Mouse (Mus musculus) inflammation-experienced regulatory T-cells, adult 16 weeks (primary cell): Measurements from ENCODE around the gene Tmbim6. TPM values are rescaled to one million over a fixed set of nuclear protein-coding genes. Genes with fewer than 3 reads are reported as not detected.

Experiments
- polyA plus RNA-seq: library from polyadenylated mRNA; unstranded; fragments of 100-300 nt; shearing (Covaris generic); gene quantifications from one replicate; pipeline ENCODE4 v1.2.1, GENCODE M21; 2017

The Tmbim6 gene
- 154 TPM for polyA plus RNA-seq

DNA sequence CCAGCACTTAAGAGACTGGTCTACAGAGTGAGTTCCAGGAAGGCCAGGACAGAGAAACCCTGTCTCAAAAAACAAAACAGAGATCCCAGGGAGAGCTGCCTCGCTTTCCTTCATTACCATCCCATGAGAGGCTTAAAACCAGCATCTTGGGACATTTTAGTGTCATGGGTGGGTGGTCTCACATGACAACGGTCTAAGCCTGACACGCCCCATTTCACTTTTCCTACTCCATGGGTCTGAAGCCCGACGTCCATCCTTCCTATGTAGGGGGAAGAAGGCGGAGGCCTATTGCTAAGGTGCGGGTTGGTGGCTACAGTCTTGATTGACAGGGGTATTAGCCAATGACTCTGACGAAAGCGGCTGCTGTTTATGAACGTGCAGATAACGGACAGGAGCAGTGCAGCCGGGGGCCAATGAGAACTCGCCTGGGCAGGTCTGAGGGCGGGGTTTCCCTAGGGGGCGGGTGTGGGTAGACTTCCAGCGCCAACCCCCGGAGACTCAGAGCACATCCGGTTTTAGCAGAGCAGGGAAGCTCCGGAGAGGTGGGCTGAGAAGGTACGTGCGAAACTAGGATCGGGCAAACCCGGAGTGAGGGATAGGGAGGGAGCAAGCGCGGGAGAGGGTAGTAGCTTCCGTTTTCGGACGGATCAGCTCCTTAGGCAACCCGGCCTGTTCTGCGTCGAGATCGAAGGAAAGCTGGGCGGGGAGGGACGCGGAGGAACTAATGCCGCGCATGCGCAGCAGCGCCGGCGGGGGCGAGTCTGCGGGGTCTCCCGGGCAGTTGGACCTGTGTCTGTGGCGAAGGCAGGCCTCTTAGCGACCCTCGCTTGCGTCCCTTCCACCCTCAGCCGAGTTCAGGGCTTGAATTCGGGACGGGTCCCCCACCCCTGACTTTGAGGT, at the start of gene Tmbim6:
Tmbim6 (plus strand) TSS at position 397 of the 900 bp plus-strand sequence.

GRCm38 (mm10) chr15:99370259-99370691, 22.4 kb upstream of the Tmbim6 start, which contains the start of gene Fmnl3:
Fmnl3 (minus strand) TSS chr15:99370482.

DNA sequence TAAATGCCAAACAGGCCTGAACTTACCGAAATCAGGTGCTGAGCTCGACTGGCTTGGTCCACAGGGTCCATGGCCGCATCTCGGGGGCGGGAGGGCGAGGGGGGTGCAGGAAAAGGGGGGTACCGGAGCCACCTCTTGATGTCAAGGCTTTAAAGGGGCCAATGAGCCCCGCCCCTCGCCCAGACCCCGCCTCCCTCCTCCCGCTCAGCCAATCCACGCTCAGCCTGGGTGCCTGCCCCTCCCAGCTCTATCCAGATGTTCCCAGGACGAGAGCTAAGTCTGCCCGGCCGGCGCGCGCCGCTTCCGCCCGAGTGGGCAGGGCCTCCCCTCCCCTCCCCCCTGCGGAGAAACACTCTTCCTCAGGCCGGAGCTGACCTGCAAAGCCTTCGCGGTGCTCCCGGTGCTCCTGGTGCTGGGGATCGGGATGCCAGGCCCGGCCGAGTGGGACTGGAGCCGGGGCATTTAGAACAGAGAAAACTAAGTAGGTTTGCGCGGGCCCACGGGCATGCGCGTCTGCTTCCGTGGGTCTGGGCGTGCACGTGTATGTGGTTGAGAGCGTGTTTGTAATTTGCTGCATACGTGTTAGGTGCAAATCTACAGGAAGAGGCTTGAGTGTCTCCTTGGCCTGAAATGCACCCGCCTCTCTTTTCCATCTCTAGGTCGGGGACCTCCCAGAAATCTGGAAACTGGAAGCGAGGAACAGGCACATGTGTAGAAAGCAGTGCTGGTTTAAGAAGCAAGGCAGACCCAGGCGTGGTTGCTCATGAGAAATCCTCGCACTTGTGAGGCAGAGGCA, 65.1 kb downstream of the Tmbim6 start, which contains the start of gene Nckap5l:
Nckap5l (minus strand) TSS at position 143 of the 796 bp plus-strand sequence.

Other genes starting within 250 kb of the Tmbim6 start
- 1.4 TPM for gene Kcnh3, start 168.0 kb upstream of the Tmbim6 start, polyA plus RNA-seq
- gene Mcrs1, start 140.9 kb upstream of the Tmbim6 start, polyA plus RNA-seq, result 116 TPM
- 16.6 TPM for gene Prpf40b, start 97.8 kb upstream of the Tmbim6 start, polyA plus RNA-seq
- 0.27 TPM for gene Fam186b, start 97.0 kb upstream of the Tmbim6 start, polyA plus RNA-seq
- 32.9 TPM for gene Fmnl3, start 22.4 kb upstream of the Tmbim6 start, polyA plus RNA-seq
- 13.5 TPM for gene Nckap5l, start 64.9 kb downstream of the Tmbim6 start, polyA plus RNA-seq
- 30.3 TPM for gene Bcdin3d, start 81.8 kb downstream of the Tmbim6 start, polyA plus RNA-seq
- gene Faim2, start 135.3 kb downstream of the Tmbim6 start, polyA plus RNA-seq, result 0.02 TPM
- not detected for gene Aqp2, start 186.2 kb downstream of the Tmbim6 start, polyA plus RNA-seq
- not detected for gene Aqp5, start 197.9 kb downstream of the Tmbim6 start, polyA plus RNA-seq
- not detected for gene Aqp6, start 208.5 kb downstream of the Tmbim6 start, polyA plus RNA-seq